Mouse (Mus musculus) layer of hippocampus, postnatal 14 days (tissue): ENCODE measurements around the gene Ifna1. TPM values are rescaled to one million over a fixed set of nuclear protein-coding genes. Genes with fewer than 3 reads are reported as not detected.
A peak's percentile ranks its signal among the peaks of the same experiment; 100 is the strongest.

Source experiments
- DNase-seq, 2 experiments: peaks; one replicate each; pipeline ENCODE4 v3.0.0; 2021 to 2022; ENCODE audit warnings: low spot score in 2 of 2, mixed read lengths in 1 of 2
- total RNA-seq, 2 experiments: library from RNA; stranded (reverse); gene quantifications; 2 replicates each; pipeline ENCODE4 v1.2.3; 2021

Gene Ifna1
- total RNA-seq, 2 experiments from 2014 or later: not detected

DNA sequence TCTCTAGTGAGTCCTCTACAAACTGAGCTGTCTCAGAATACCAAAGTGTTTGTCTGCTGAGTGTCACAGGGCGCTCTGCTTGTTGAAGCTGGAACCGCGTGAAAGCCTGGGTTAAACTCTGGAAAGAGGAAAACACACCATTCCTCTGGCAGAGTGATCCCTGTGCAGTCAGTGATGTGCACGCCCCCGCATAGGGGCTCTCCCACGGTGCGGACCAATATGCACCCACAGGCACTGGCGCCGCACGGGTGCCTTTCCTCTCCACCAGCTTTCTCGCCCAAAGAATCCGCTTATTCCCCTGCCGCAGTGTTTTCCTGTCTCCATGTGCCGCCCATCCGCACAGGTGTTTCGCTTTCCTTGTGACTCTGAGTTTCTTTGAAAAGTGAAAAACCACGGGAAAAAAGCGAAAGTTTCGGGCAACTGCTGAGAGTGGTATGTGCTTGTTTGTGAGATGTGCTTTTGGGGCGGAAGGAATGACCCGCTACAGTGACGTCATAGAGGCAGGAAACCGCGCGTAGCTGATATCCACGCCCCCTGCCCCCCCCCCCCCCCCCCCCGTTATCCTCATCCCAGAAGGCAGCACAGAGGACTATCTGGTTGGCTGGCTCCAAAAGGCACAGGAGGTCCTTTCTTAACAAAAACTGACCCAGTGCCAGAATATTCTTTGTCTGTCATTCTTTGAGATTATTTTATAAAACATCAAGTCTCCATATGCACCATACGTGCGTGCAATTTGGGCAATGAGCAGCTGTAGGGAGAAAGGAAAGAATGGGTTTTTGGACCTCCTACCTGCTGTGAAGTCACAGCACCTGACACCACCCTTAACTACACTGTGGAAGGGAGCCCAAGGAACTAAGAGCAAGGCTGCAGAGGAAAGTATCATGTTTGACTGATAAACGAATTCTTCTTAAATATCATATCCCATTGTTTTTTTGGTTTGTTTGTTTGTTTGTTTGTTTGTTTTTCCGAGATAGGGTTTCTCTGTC, 18.3 kb downstream of the Ifna1 start:
- peak in 1 of 2 experiments; percentile 3 for DNase-seq

DNA sequence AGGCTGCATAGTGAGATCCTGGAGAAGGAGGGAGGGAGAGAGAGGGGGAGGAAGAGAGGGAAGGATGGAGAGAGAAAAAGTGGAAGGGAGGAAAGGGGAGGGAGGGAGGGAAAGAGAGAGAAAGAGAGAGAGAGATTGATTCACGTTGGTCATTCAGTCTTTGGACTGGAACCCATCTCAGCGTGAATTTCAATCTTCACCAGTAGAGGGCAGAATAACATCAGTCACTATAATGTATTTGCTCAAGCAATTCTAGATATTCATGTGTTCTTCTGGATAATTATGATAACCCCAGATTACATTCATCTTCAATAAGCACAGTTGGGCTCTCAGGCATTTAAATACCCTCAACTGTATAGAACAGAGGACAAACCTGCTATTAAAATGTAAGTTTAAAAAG, 22.8 kb downstream of the Ifna1 start:
- DNase-seq: peak in 1 of 2 experiments; percentile 67

DNA sequence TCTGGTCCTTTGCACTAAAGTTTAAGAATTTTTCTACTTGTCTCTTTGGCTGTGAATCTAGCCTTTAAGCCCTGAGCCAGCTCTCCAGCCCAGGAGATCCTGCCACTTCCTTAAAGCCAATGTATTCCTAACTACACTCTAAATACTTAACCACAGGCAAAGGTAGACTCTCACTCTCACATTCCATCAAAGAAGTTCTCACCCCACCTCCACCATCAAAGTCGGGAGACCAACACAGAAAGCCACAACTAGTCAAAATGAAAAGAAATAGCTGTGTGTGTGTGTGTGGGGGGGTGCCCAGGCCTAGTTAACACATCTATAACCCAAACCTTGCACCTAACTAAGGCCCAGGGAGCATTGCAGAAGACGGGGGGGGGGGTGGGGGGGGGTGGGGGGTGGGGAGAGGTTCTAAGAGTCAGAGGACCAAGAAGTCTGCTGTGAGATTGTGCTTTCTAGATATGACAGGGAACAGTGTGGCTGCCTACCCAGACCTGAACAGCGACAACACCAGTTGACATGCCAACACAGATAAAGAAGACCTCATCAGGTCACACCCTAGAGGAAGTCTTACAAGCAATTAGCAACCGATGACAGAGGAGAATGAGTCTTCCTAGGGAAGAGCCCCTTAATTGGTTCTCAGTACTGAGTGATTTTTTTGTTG, 25.7 kb downstream of the Ifna1 start:
- no peak for DNase-seq

DNA sequence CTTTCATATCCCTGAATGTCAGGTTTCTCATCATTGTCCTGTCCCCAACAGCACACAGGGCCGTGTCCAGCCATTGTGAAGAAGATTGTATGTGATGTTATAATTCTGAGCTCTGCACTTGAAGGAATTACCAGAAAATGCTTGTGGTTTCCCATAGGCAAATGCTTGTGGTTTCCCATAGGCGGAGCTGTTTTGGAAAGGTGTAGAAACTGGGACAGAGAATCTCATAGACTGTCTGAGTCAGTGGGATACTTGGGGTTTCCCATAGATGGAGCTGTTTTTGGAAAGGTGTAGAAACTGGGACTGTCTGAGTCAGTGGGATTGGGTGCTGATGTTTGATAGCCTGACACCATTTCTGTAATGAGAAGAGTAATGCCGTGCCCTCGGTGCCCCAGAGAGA, 26.6 kb downstream of the Ifna1 start:
- DNase-seq: no peak

DNA sequence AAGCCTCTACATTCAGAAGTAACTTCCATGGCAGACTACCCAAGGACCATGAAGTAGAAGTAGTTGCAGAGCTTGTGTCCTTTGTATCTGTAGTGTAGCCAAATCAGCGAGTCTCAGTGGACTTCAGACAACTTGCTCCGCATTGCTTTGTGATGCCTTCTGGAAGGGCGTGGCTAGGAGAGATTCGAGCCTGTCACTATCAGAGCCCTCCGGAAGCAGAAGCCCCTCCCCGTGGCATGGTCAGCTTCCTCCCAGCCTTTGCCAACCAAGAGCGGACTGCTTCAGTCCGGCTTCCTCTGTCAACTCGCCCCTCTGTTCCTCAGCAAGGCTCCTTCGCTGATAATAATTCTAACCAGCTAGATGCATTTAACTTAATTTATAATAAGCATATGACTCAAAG, 28.4 kb downstream of the Ifna1 start:
- no peak for DNase-seq

DNA sequence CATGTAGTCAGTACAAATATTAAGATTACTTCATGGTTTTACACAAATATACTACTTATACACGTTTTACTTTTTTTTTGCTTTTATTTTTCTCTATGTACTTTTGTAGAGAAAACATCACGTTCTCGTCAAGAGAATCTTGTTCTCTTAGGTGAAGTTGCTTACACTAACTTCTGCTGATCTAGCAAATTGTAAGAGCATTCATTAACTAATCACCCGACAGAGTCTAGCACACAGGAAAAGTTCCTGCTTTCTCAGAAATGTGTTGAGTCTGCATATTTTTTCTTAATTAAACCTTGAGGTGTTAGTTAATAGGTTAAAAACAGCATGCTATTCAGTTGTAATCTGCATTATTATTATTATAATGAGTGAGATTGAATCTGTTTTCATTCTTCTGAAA, 28.9 kb downstream of the Ifna1 start:
- no peak for DNase-seq

DNA sequence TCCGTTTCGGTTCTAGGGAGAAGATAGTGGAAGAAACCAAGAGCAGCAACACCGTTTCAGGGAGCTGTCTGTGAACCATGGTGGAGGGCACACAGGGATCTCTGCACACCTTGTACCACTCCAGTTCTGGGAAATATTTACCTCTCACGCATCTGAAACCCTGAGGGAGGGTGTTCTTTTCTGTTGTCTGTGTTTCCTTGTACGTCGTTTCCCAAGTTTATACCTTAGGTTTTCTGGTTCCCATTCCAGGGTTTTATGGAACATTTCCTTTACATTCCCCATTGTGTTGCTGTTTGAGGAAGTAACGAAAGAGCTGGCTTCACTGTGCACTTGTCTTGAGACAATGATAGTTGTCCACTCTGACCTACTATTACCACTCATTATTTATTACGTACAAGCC, 30.2 kb downstream of the Ifna1 start, which contains the start of gene Ifne:
Gene Ifne (minus strand): TSS at position 101 of the 400 bp plus-strand sequence.
- DNase-seq: no peak

DNA sequence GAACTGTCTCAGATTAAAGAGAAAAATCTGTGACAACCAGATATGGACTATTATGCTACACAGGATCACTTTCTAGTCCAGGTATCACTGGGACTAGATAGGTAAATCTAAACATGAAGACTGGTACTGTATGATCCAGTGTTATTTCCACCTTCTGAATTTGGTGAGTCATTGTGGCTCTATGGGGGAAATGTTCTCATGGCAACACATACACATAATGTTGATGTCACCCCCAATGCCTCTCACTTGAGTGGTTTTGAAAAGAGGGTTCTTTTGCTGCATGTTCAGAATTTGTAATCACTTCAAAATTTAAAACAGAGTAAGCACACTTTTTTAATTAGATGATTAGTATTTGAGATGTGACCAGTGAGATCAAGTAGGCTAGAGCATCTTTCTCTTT, 38.3 kb downstream of the Ifna1 start:
- no peak for DNase-seq

DNA sequence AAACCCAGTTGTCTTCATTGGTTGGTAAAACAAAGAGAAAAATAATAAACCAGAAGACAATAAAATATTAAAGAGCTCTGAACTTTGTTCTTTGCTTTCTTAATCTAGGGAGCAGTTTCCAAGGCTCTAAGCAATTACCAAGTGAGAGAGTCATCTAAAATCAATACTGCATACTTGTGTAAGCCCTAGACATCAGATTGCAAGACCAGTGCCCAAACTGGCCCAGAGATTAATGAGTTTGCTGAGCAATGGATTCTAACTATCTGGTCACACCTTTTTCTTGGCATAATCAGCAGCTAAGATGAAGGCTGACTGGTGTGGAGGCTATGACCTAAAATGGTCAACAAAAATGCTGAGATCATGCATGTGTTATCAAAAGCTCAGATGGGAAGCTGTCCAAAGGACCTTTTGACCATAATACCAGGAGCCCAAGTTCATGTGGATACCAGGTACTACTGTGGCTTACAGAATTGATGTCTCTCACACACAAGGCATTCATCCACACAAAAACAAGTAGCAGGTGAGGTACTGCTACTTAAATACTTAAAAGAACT, 43.4 kb downstream of the Ifna1 start:
- DNase-seq: no peak

Other genes with a start within 250 kb of the Ifna1 start
- gene Ifna12, start 246.7 kb upstream of the Ifna1 start, total RNA-seq: not detected
- not detected for gene C87499, start 215.7 kb upstream of the Ifna1 start, total RNA-seq
- not detected for gene Ifna13, start 205.6 kb upstream of the Ifna1 start, total RNA-seq
- gene Ifna16, start 173.2 kb upstream of the Ifna1 start, total RNA-seq: not detected
- gene Ifna2, start 166.2 kb upstream of the Ifna1 start, total RNA-seq: not detected
- gene Ifnab, start 158.7 kb upstream of the Ifna1 start, total RNA-seq: not detected
- 1 to 10 TPM; 1.1 to 2.1 TPM for gene Gm26566, start 128.3 kb upstream of the Ifna1 start, total RNA-seq
- 100 to 1,000 TPM; 105 to 106 TPM for gene Klhl9, start 127.6 kb upstream of the Ifna1 start, total RNA-seq
- gene Gm13271, start 95.2 kb upstream of the Ifna1 start, total RNA-seq: not detected
- not detected for gene Gm13283, start 90.0 kb upstream of the Ifna1 start, total RNA-seq
- not detected for gene Gm13290, start 76.3 kb upstream of the Ifna1 start, total RNA-seq
- gene Gm13289, start 73.2 kb upstream of the Ifna1 start, total RNA-seq: not detected
- gene Gm13272, start 70.2 kb upstream of the Ifna1 start, total RNA-seq: not detected
- not detected for gene Ifnz, start 68.0 kb upstream of the Ifna1 start, total RNA-seq
- not detected for gene Gm13276, start 64.4 kb upstream of the Ifna1 start, total RNA-seq
- not detected for gene Gm13277, start 61.5 kb upstream of the Ifna1 start, total RNA-seq
- gene Gm13278, start 58.5 kb upstream of the Ifna1 start, total RNA-seq: not detected
- gene Gm13275, start 55.6 kb upstream of the Ifna1 start, total RNA-seq: not detected
- gene Gm13279, start 52.7 kb upstream of the Ifna1 start, total RNA-seq: not detected
- not detected for gene Gm13285, start 50.4 kb upstream of the Ifna1 start, total RNA-seq
- not detected for gene Gm13287, start 46.8 kb upstream of the Ifna1 start, total RNA-seq
- gene Gm13288, start 44.6 kb upstream of the Ifna1 start, total RNA-seq: not detected
- gene Ifna7, start 33.9 kb upstream of the Ifna1 start, total RNA-seq: not detected
- not detected for gene Ifna11, start 30.1 kb upstream of the Ifna1 start, total RNA-seq
- not detected for gene Ifna6, start 22.7 kb upstream of the Ifna1 start, total RNA-seq
- gene Ifna5, start 14.6 kb upstream of the Ifna1 start, total RNA-seq: not detected
- not detected for gene Ifna4, start 8.2 kb upstream of the Ifna1 start, total RNA-seq
- not detected for gene Ifne, start 30.1 kb downstream of the Ifna1 start, total RNA-seq